Mouse (Mus musculus) CH12.LX (cell line): ENCODE measurements around the gene Olfr555. TPM values are rescaled to one million over a fixed set of nuclear protein-coding genes. Genes with fewer than 3 reads are reported as not detected.

Experiments
- DNase-seq: peaks from one replicate; pipeline ENCODE4 v3.0.0-alpha.2; 2013; ENCODE audit errors: extremely low read depth
- H3K27ac ChIP-seq: 2 replicates; pipeline ENCODE4 v1.5.1; 2012; ENCODE audit warnings: low read depth, mild to moderate bottlenecking, control low read depth, moderate library complexity; ENCODE audit not compliant: insufficient read depth
- H3K27me3 ChIP-seq: replicated peaks from 2 replicates; pipeline ENCODE3; 2012; ENCODE audit warnings: inconsistent platforms
- H3K36me3 ChIP-seq, 2 experiments: replicated peaks in 1 of 2; 2 replicates each; pipeline versions ENCODE3 to v1.6.1; 2012; ENCODE audit warnings: inconsistent platforms in 1 of 2, low read length in 1 of 2, mild to moderate bottlenecking in 1 of 2, mixed read lengths in 1 of 2, moderate library complexity in 1 of 2; ENCODE audit not compliant: control insufficient read depth in 1 of 2, insufficient read depth in 1 of 2
- H3K4me1 ChIP-seq, 2 experiments: 2 replicates each; pipeline ENCODE4 v1.6.1; 2012; ENCODE audit warnings: inconsistent platforms in 1 of 2, moderate library complexity in 1 of 2; ENCODE audit not compliant: insufficient read depth in 2 of 2, control insufficient read depth in 1 of 2
- H3K4me2 ChIP-seq: 2 replicates; pipeline ENCODE4 v1.6.1; 2012; ENCODE audit warnings: low read depth, mild to moderate bottlenecking, control low read depth; ENCODE audit not compliant: poor library complexity, insufficient read depth, severe bottlenecking
- H3K4me3 ChIP-seq, 3 experiments: fragments of 150-350 bp in 1 of 3; sonication (generic) in 1 of 3; replicated peaks in 1 of 3; 2 replicates each; pipeline versions ENCODE3 to v1.5.1; 2011 to 2012; ENCODE audit warnings: low read depth in 2 of 3, low read length in 2 of 3, mild to moderate bottlenecking in 2 of 3, moderate library complexity in 2 of 3, control low read depth in 1 of 3, improper control_type of control experiment in 1 of 3, inconsistent platforms in 1 of 3, mixed read lengths in 1 of 3; ENCODE audit not compliant: poor library complexity in 1 of 3
- H3K79me2 ChIP-seq: replicated peaks from 2 replicates; pipeline ENCODE4 v1.6.1; 2012; ENCODE audit warnings: mild to moderate bottlenecking, moderate library complexity; ENCODE audit not compliant: control insufficient read depth, poor library complexity, insufficient read depth, severe bottlenecking; ENCODE audit errors: extremely low read depth
- H3K9ac ChIP-seq: 2 replicates; pipeline ENCODE4 v1.6.1; 2012; ENCODE audit warnings: low read depth, mild to moderate bottlenecking, control low read depth, moderate library complexity; ENCODE audit not compliant: insufficient read depth
- H3K9me3 ChIP-seq: replicated peaks from 2 replicates; pipeline ENCODE3; 2012; ENCODE audit warnings: low read length, inconsistent platforms, mixed read lengths
- CHD1 ChIP-seq: IDR thresholded peaks from 2 replicates; pipeline ENCODE4 v1.6.1; 2012; ENCODE audit warnings: low read depth, low read length, improper control_type of control experiment, inconsistent platforms
- CHD2 ChIP-seq: IDR thresholded peaks from 2 replicates; pipeline ENCODE4 v1.6.1; 2011; ENCODE audit warnings: low read length, improper control_type of control experiment
- CTCF ChIP-seq, 2 experiments: IDR thresholded peaks in 1 of 2; conservative IDR thresholded peaks in 1 of 2; 2 replicates each; pipeline ENCODE4 v1.5.1; 2011 to 2012; ENCODE audit warnings: low read depth in 2 of 2, low read length in 2 of 2, improper control_type of control experiment in 1 of 2, inconsistent platforms in 1 of 2, mild to moderate bottlenecking in 1 of 2, moderate library complexity in 1 of 2
- EP300 ChIP-seq: IDR thresholded peaks from 2 replicates; pipeline ENCODE4 v1.6.1; 2011; ENCODE audit warnings: low read length, improper control_type of control experiment
- ETS1 ChIP-seq: conservative IDR thresholded peaks from 2 replicates; pipeline ENCODE4 v1.6.1; 2012; ENCODE audit warnings: low read depth, mild to moderate bottlenecking, inconsistent platforms, low read length, improper control_type of control experiment, moderate library complexity
- GABPA ChIP-seq: IDR thresholded peaks from 2 replicates; pipeline ENCODE4 v1.6.1; 2012; ENCODE audit warnings: low read depth, low read length, improper control_type of control experiment, inconsistent platforms; ENCODE audit not compliant: insufficient replicate concordance
- HCFC1 ChIP-seq: IDR thresholded peaks from 2 replicates; pipeline ENCODE4 v1.6.1; 2012; ENCODE audit warnings: low read depth, mild to moderate bottlenecking, inconsistent platforms, low read length, improper control_type of control experiment
- IRF4 ChIP-seq: IDR thresholded peaks from 2 replicates; pipeline ENCODE4 v1.6.1; 2014; ENCODE audit warnings: low read depth, mild to moderate bottlenecking, inconsistent platforms, low read length, improper control_type of control experiment
- JUN ChIP-seq: IDR thresholded peaks from 2 replicates; pipeline ENCODE4 v1.6.1; 2011; ENCODE audit warnings: low read depth, mild to moderate bottlenecking, low read length, improper control_type of control experiment, moderate library complexity; ENCODE audit not compliant: insufficient read depth
- JUND ChIP-seq: conservative IDR thresholded peaks from 2 replicates; pipeline ENCODE4 v1.6.1; 2011; ENCODE audit warnings: low read depth, low read length, improper control_type of control experiment
- MAZ ChIP-seq: IDR thresholded peaks from 2 replicates; pipeline ENCODE4 v1.6.1; 2012; ENCODE audit warnings: low read depth, mild to moderate bottlenecking, inconsistent platforms, low read length, improper control_type of control experiment, moderate library complexity
- MEF2A ChIP-seq: IDR thresholded peaks from 2 replicates; pipeline ENCODE4 v1.6.1; 2014; ENCODE audit warnings: low read depth, mild to moderate bottlenecking, inconsistent platforms, low read length, improper control_type of control experiment, borderline replicate concordance
- MXI1 ChIP-seq: IDR thresholded peaks from 2 replicates; pipeline ENCODE4 v1.6.1; 2011; ENCODE audit warnings: mild to moderate bottlenecking, low read depth, low read length, improper control_type of control experiment
- MYC ChIP-seq: IDR thresholded peaks from 2 replicates; pipeline ENCODE4 v1.6.1; 2011; ENCODE audit warnings: low read depth, mild to moderate bottlenecking, improper control_type of control experiment, low read length
- NRF1 ChIP-seq: IDR thresholded peaks from 2 replicates; pipeline ENCODE4 v1.6.1; 2014; ENCODE audit warnings: low read depth, mild to moderate bottlenecking, inconsistent platforms, low read length, improper control_type of control experiment, moderate library complexity
- PAX5 ChIP-seq: IDR thresholded peaks from 2 replicates; pipeline ENCODE4 v1.6.1; 2012; ENCODE audit warnings: low read length, inconsistent platforms, mixed read lengths
- POLR2A ChIP-seq: IDR thresholded peaks from 2 replicates; pipeline ENCODE4 v1.6.1; 2011; ENCODE audit warnings: low read depth, mild to moderate bottlenecking, improper control_type of control experiment, low read length
- RAD21 ChIP-seq: IDR thresholded peaks from 2 replicates; pipeline ENCODE4 v1.6.1; 2011; ENCODE audit warnings: low read depth, mild to moderate bottlenecking, low read length, improper control_type of control experiment, moderate library complexity
- RCOR1 ChIP-seq: conservative IDR thresholded peaks from 2 replicates; pipeline ENCODE4 v1.6.1; 2012; ENCODE audit warnings: low read depth, mild to moderate bottlenecking, inconsistent platforms, low read length, improper control_type of control experiment
- SIN3A ChIP-seq: IDR thresholded peaks from 2 replicates; pipeline ENCODE4 v1.6.1; 2012; ENCODE audit warnings: low read length, improper control_type of control experiment, inconsistent platforms
- SMC3 ChIP-seq: IDR thresholded peaks from 2 replicates; pipeline ENCODE4 v1.6.1; 2011; ENCODE audit warnings: low read depth, low read length, improper control_type of control experiment
- TCF12 ChIP-seq: IDR thresholded peaks from 2 replicates; pipeline ENCODE4 v1.6.1; 2014; ENCODE audit warnings: low read depth, mild to moderate bottlenecking, inconsistent platforms, low read length, improper control_type of control experiment
- UBTF ChIP-seq: IDR thresholded peaks from 2 replicates; pipeline ENCODE4 v1.6.1; 2012; ENCODE audit warnings: low read depth, mild to moderate bottlenecking, inconsistent platforms, low read length, improper control_type of control experiment, moderate library complexity
- ZMIZ1 ChIP-seq: IDR thresholded peaks from 2 replicates; pipeline ENCODE4 v1.6.1; 2012; ENCODE audit warnings: low read depth, mild to moderate bottlenecking, inconsistent platforms, low read length, improper control_type of control experiment
- ZNF384 ChIP-seq: IDR thresholded peaks from 2 replicates; pipeline ENCODE4 v1.6.1; 2012; ENCODE audit warnings: low read depth, low read length, improper control_type of control experiment, inconsistent platforms
- dilution Hi-C: fragments of 300-500 bp; cut with MboI; formaldehyde crosslinking; loops from 2 replicates; pipeline ENCODE4 v1.14.3; 2020; ENCODE audit warnings: low sequenced_read_pairs; ENCODE audit not compliant: extremely low pct_unique_long_range_greater_than_20kb, extremely low pct_ligation_motif_present
- in situ Hi-C: fragments of 300-500 bp; cut with MboI; formaldehyde crosslinking; loops from 3 replicates; pipeline ENCODE4 v1.14.3; 2019; ENCODE audit warnings: low sequenced_read_pairs, low pct_ligation_motif_present, low pct_unique_long_range_greater_than_20kb, mixed read lengths
- polyA plus RNA-seq: library from polyadenylated mRNA; unstranded; fragments of >175 nt; gene quantifications from 2 replicates; pipeline ENCODE4 v1.2.1, GENCODE M21; 2012; ENCODE audit warnings: low read depth; ENCODE audit not compliant: insufficient read length
- total RNA-seq, 2 experiments: library from RNA; depleted of rRNA; stranded (reverse); fragments of 300-350 nt in 1 of 2; fragments of >200 nt in 1 of 2; gene quantifications; 2 replicates each; pipeline ENCODE4 v1.2.3; 2012 to 2014

Olfr555 gene
- total and polyA plus RNA-seq, 3 experiments: not detected

GRCm38 (mm10) chr7:102664599-102664998, 6.0 kb downstream of the Olfr555 start, which contains the start of gene Olfr556:
Gene Olfr556 (plus strand): TSS chr7:102664899.
- in situ Hi-C loops: loop anchor here (10.0 kb wide), 1 partner anchor 250 kb away; the partner anchor contains the start of gene Olfr571
- Histone ChIP-seq H3K4me2 (no peak within 1 kb of the TSS), H3K4me3 (no peak within 1 kb of the TSS), H3K27me3 (no peaks in the 10 kb centered on the region), H3K4me1 (no peaks in the 10 kb centered on the region), H3K9ac (no peak within 1 kb of the TSS), H3K9me3 (no peaks in the 10 kb centered on the region), H3K36me3 (no peaks in the 10 kb centered on the region), H3K79me2 (no peaks in the 10 kb centered on the region)
- DNase-seq: no peak
- no peak for TF ChIP-seq HCFC1
- no peak for TF ChIP-seq MYC
- TF ChIP-seq IRF4: no peak
- no peak for TF ChIP-seq RAD21
- TF ChIP-seq ZNF384: no peak
- no peak for TF ChIP-seq PAX5
- TF ChIP-seq JUN: no peak
- no peak for TF ChIP-seq TCF12
- TF ChIP-seq CHD1: no peak
- TF ChIP-seq ZMIZ1: no peak
- no peak for TF ChIP-seq SMC3
- TF ChIP-seq, all 38 proteins: peak for 0
- dilution Hi-C loops: no loop called here
- no peak within 1 kb of the TSS for H3K27ac ChIP-seq

DNA sequence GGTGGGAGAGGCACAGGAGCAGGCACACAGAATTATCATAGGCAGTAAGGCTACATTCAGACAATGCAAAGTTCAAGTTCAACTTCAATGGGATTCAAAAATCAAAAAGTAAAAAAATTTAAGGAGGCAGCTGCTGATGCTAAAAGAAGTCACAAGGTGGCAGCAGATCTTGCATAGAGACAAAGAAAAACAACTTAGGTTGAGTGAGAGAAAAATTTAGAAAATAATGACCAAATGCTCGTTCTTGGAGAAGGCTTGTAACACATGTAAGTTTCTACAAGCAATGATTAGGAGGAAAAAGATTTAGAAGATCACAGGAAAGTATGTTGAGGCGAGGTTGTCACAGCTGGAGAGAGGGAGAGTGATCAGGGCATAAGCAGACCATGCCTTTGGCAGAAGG, 6.8 kb downstream of the Olfr555 start:
- Histone ChIP-seq H3K79me2 (no peaks in the 10 kb centered on the region), H3K9me3 (no peaks in the 10 kb centered on the region), H3K36me3 (no peaks in the 10 kb centered on the region), H3K9ac (no peak overlapping the region), H3K27ac (no peak overlapping the region), H3K4me1 (no peaks in the 10 kb centered on the region), H3K4me2 (no peak overlapping the region), H3K27me3 (no peaks in the 10 kb centered on the region), H3K4me3 (no peak overlapping the region)
- peak; percentile 24 for DNase-seq
- dilution Hi-C loops: no loop called here
- in situ Hi-C loops: loop anchor here (10.0 kb wide), 1 partner anchor 249 kb away; the partner anchor contains the start of gene Olfr571
- TF ChIP-seq SIN3A (no peak), RAD21 (peak; percentile 67), CHD2 (no peak), POLR2A (no peak), MEF2A (no peak), CTCF (conservative IDR thresholded peaks at IDR 0.05 in 1 of 2, IDR thresholded peaks at IDR 0.05 in 1 of 2; ENCODE audit: low read depth in 2 of 2, low read length in 2 of 2) (peak in 1 of 2 experiments; percentile 75; a peak in 2 of 4 replicates), SMC3 (peak; percentile 61), ETS1 (no peak), MXI1 (no peak), MAZ (no peak), RCOR1 (no peak), ZMIZ1 (no peak), MYC (no peak), JUND (no peak), UBTF (no peak), ZNF384 (peak; percentile 71), EP300 (no peak), GABPA (no peak), JUN (no peak), IRF4 (no peak), NRF1 (no peak)
